In the genomic region with DNA sequence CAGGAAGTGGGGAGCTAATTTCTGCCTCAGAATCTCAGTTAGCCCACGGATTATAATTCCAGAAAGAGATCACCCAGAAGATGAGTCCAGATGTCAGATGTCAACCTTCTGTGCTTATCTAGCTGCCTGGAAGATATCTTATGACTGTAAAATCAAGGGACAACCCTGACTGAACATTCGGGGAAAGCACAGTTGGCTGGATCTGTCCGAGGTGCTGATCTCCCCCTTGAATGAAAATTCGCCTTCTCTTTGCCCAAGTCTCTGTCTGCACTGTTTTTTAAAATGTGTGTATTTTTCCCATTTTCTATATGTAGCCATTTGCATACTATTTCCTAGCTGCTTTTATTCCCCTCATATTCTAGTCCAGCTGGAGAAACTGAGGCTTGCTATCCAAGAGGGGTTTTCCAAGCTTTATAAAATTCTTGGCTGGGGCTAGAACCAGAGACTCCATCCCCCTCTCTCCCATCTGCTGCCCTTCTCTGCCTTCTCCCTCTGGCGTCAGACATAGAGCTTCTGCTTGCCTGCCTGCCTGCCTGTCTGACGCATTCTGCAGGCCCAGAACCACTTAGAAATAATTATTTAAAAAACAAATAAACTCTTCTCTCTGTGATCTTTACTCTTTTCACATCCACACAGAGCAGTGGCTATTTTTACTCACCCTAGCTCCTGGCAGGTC, we compare ENCODE assay signal across 8 mouse cellular contexts.
DNase-seq lines count a peak whose midpoint lies in the region; ATAC-seq lines count a peak whose summit lies in the region.

No protein-coding gene starts in this region.

- peak; percentile 88 for ATAC-seq in frontal cortex, adult (ENCODE audit: low TSS enrichment)

- DNase-seq in frontal cortex, postnatal 25 days (ENCODE audit: low spot score in 2 of 2) = no peak
- DNase-seq in right cerebral cortex, adult 2 months (ENCODE audit: low spot score in 2 of 2) = peak; percentile 31 to 48
- no peak for DNase-seq in right cerebral cortex, postnatal 14 days
- DNase-seq in layer of hippocampus, adult 18-20 months (ENCODE audit: low spot score in 2 of 2) = peak; percentile 75 to 85
- peak; percentile 64 to 79 for DNase-seq in right cerebral cortex, postnatal 10 days (ENCODE audit: low spot score in 2 of 2)
- DNase-seq in neural tube, embryonic 10.5 days (ENCODE audit: extremely low spot score, low spot score) = no peak
- DNase-seq in cerebellum, adult 9-10 months = no peak

Comparison
In these comparisons a context has a peak if more than half of its experiments do, and no peak if none do; other contexts are left out.
1. DNase-seq: peak in right cerebral cortex, adult 2 months (2 of 2), layer of hippocampus, adult 18-20 months (2 of 2) and right cerebral cortex, postnatal 10 days (2 of 2); none in frontal cortex, postnatal 25 days (0 of 2), right cerebral cortex, postnatal 14 days (single experiment), neural tube, embryonic 10.5 days (single experiment) and cerebellum, adult 9-10 months (single experiment).